Mouse (Mus musculus) liver, embryonic 13.5 days (tissue): ENCODE measurements around the gene Olfr248. TPM values are rescaled to one million over a fixed set of nuclear protein-coding genes. Genes with fewer than 3 reads are reported as not detected.
"Not testable (repeated sequence)": the region's sequence is repeated elsewhere in the genome, so short reads cannot be mapped to it uniquely, and the experiment has no call there.

Experiments used
- ATAC-seq: fragments of 200-750 bp; cut with Nextera tagmentation; 2 replicates; pipeline ENCODE4 v1.8.0; 2017; ENCODE audit warnings: low read depth, mild to moderate bottlenecking, moderate number of reproducible peaks, moderate library complexity
- DNase-seq: peaks from one replicate; pipeline ENCODE4 v3.0.0; 2022
- H3K27ac ChIP-seq: fragments of 300-500 bp; sonication (generic); 2 replicates; pipeline ENCODE4 v1.5.1; 2015; ENCODE audit warnings: moderate library complexity, mild to moderate bottlenecking, inconsistent platforms
- H3K27me3 ChIP-seq: fragments of 300-500 bp; sonication (generic); 2 replicates; pipeline ENCODE4 v1.6.1; 2015; ENCODE audit warnings: mild to moderate bottlenecking, inconsistent platforms
- H3K36me3 ChIP-seq: fragments of 300-500 bp; sonication (generic); 2 replicates; pipeline ENCODE4 v1.6.1; 2015; ENCODE audit warnings: mild to moderate bottlenecking, inconsistent platforms
- H3K4me1 ChIP-seq: fragments of 300-500 bp; sonication (generic); replicated peaks from 2 replicates; pipeline ENCODE4 v1.6.1; 2015; ENCODE audit warnings: inconsistent platforms
- H3K4me2 ChIP-seq: fragments of 300-500 bp; sonication (generic); 2 replicates; pipeline ENCODE4 v1.6.1; 2015; ENCODE audit warnings: inconsistent platforms, mild to moderate bottlenecking, moderate library complexity
- H3K4me3 ChIP-seq: fragments of 300-500 bp; sonication (generic); replicated peaks from 2 replicates; pipeline ENCODE4 v1.5.1; 2015; ENCODE audit warnings: mild to moderate bottlenecking, inconsistent platforms
- H3K9ac ChIP-seq: fragments of 300-500 bp; sonication (generic); 2 replicates; pipeline ENCODE4 v1.6.1; 2015; ENCODE audit warnings: mild to moderate bottlenecking, inconsistent platforms
- H3K9me3 ChIP-seq: fragments of 300-500 bp; sonication (generic); replicated peaks from 2 replicates; pipeline ENCODE4 v1.6.1; 2016; ENCODE audit warnings: inconsistent platforms
- WGBS: fragments of 180-500 bp; shearing (Covaris S2); methylation state at CpG from one replicate; pipeline ENCODE4 v1.1.7; 2015; ENCODE audit not compliant: insufficient replicate concordance; 5-methylcytosine and 5-hydroxymethylcytosine counted together
- polyA plus RNA-seq: library from polyadenylated mRNA; unstranded; fragments of >200 nt; fragmentation: Nextera tagmentation; extraction: Ambion mirVana; gene quantifications from 2 replicates; pipeline ENCODE4 v1.2.1, GENCODE M21; 2015

The Olfr248 gene
- not detected in 2 replicates for polyA plus RNA-seq

GRCm38 (mm10) chr1:174390746-174391145 lies at the start of gene Olfr248:
Olfr248 (plus strand) TSS chr1:174391046.
- H3K4me1 ChIP-seq: no peaks in the 10 kb centered on the region
- H3K27ac ChIP-seq: no peak within 1 kb of the TSS
- H3K4me2 ChIP-seq: no peak within 1 kb of the TSS
- H3K36me3 ChIP-seq: no peaks in the 10 kb centered on the region
- ATAC-seq (no peak), DNase-seq (no peak)
- H3K9me3 ChIP-seq: no peaks in the 10 kb centered on the region
- no peaks in the 10 kb centered on the region for H3K27me3 ChIP-seq
- whole genome bisulfite sequencing: 76% methylated on average over 2 of the region's 2 CpGs
- no peak within 1 kb of the TSS for H3K4me3 ChIP-seq
- no peak within 1 kb of the TSS for H3K9ac ChIP-seq

- not testable (repeated sequence) for H3K4me2 ChIP-seq, DNase-seq, H3K4me1 ChIP-seq, ATAC-seq, H3K27ac ChIP-seq, H3K9ac ChIP-seq, H3K27me3 ChIP-seq, H3K9me3 ChIP-seq, H3K36me3 ChIP-seq, H3K4me3 ChIP-seq
- WGBS: 16% methylated on average over 1 of the region's 1 CpGs
Measured at GRCm38 (mm10) chr1:174353636-174354035, 37.2 kb upstream of the Olfr248 start.

GRCm38 (mm10) chr1:174354640-174355039 lies 36.2 kb upstream of the Olfr248 start:
- 28% methylated on average over 5 of the region's 5 CpGs for WGBS
- no peak overlapping the region for H3K4me2 ChIP-seq
- no peak overlapping the region for H3K9ac ChIP-seq
- no peak overlapping the region for H3K27ac ChIP-seq
- H3K4me1 ChIP-seq: no peaks in the 10 kb centered on the region
- H3K9me3 ChIP-seq: no peaks in the 10 kb centered on the region
- DNase-seq (no peak), ATAC-seq (no peak)
- no peaks in the 10 kb centered on the region for H3K36me3 ChIP-seq
- no peaks in the 10 kb centered on the region for H3K27me3 ChIP-seq
- H3K4me3 ChIP-seq: no peak overlapping the region

GRCm38 (mm10) chr1:174364882-174365451 lies 25.9 kb upstream of the Olfr248 start, which contains the start of gene Olfr417:
Olfr417 (plus strand) TSS chr1:174365122.
- ATAC-seq (peak; percentile 61), DNase-seq (no peak)
- H3K27me3 ChIP-seq: no peaks in the 10 kb centered on the region
- no peaks in the 10 kb centered on the region for H3K9me3 ChIP-seq
- no peak within 1 kb of the TSS for H3K27ac ChIP-seq
- WGBS: 25% methylated on average over 2 of the region's 2 CpGs
- no peaks in the 10 kb centered on the region for H3K4me1 ChIP-seq
- no peak within 1 kb of the TSS for H3K4me3 ChIP-seq
- no peaks in the 10 kb centered on the region for H3K36me3 ChIP-seq
- no peak within 1 kb of the TSS for H3K4me2 ChIP-seq
- no peak within 1 kb of the TSS for H3K9ac ChIP-seq

GRCm38 (mm10) chr1:174373799-174374198 lies 17.0 kb upstream of the Olfr248 start:
- H3K27me3 ChIP-seq: no peaks in the 10 kb centered on the region
- no peak for DNase-seq
- H3K4me1 ChIP-seq: no peaks in the 10 kb centered on the region
- no peak overlapping the region for H3K9ac ChIP-seq
- WGBS: 60% methylated on average over 3 of the region's 3 CpGs
- no peak overlapping the region for H3K4me3 ChIP-seq
- H3K9me3 ChIP-seq: no peaks in the 10 kb centered on the region
- H3K27ac ChIP-seq: no peak overlapping the region
- H3K4me2 ChIP-seq: no peak overlapping the region
- peak; percentile 20; the same call in 1 of the 2 replicates for ATAC-seq
- no peaks in the 10 kb centered on the region for H3K36me3 ChIP-seq

- Histone ChIP-seq H3K4me2 (no peak overlapping the region), H3K4me3 (no peak overlapping the region), H3K4me1 (peaks cover 28% of the 10 kb centered on the region), H3K9ac (no peak overlapping the region), H3K27ac (no peak overlapping the region), H3K9me3 (no peaks in the 10 kb centered on the region), H3K36me3 (no peaks in the 10 kb centered on the region), H3K27me3 (no peaks in the 10 kb centered on the region)
- WGBS: 21% methylated on average over 4 of the region's 4 CpGs
- ATAC-seq (peak; percentile 64), DNase-seq (no peak)
Measured at GRCm38 (mm10) chr1:174422959-174423358, 32.1 kb downstream of the Olfr248 start.

GRCm38 (mm10) chr1:174423764-174424163 lies 32.9 kb downstream of the Olfr248 start, which contains the start of gene Olfr414:
Olfr414 (plus strand) TSS chr1:174424064.
- ATAC-seq: no peak
- WGBS: 54% methylated on average over 1 of the region's 1 CpGs

GRCm38 (mm10) chr1:174426180-174426986 lies 35.5 kb downstream of the Olfr248 start:
- Histone ChIP-seq H3K27me3 (no peaks in the 10 kb centered on the region), H3K9me3 (no peaks in the 10 kb centered on the region), H3K4me1 (peaks cover 36% of the 10 kb centered on the region), H3K4me2 (peak overlapping the region; percentile 4), H3K4me3 (no peak overlapping the region), H3K36me3 (no peaks in the 10 kb centered on the region), H3K27ac (peak overlapping the region; percentile 51), H3K9ac (no peak overlapping the region)
- peak; percentile 31 for DNase-seq
- WGBS: 18% methylated on average over 3 of the region's 3 CpGs
- ATAC-seq: peak; percentile 87

More at GRCm38 (mm10) chr1:174423764-174424163, 32.9 kb downstream of the Olfr248 start, which contains the start of gene Olfr414:
- H3K4me3 ChIP-seq: no peak within 1 kb of the TSS
- no peak within 1 kb of the TSS for H3K4me2 ChIP-seq
- H3K9me3 ChIP-seq: no peaks in the 10 kb centered on the region
- DNase-seq: no peak
- peaks cover 32% of the 10 kb centered on the region for H3K4me1 ChIP-seq
- no peaks in the 10 kb centered on the region for H3K36me3 ChIP-seq
- H3K9ac ChIP-seq: no peak within 1 kb of the TSS
- no peaks in the 10 kb centered on the region for H3K27me3 ChIP-seq
- H3K27ac ChIP-seq: no peak within 1 kb of the TSS

GRCm38 (mm10) chr1:174427402-174427801 lies 36.6 kb downstream of the Olfr248 start:
- no peak for ATAC-seq
- DNase-seq: no peak
- no peak overlapping the region for H3K4me3 ChIP-seq
- WGBS: 56% methylated on average over 1 of the region's 1 CpGs
- H3K27me3 ChIP-seq: no peaks in the 10 kb centered on the region
- H3K4me2 ChIP-seq: no peak overlapping the region
- no peaks in the 10 kb centered on the region for H3K9me3 ChIP-seq
- H3K9ac ChIP-seq: no peak overlapping the region
- no peaks in the 10 kb centered on the region for H3K36me3 ChIP-seq
- no peak overlapping the region for H3K27ac ChIP-seq
- H3K4me1 ChIP-seq: peaks cover 36% of the 10 kb centered on the region

- Histone ChIP-seq H3K27ac (no peak overlapping the region), H3K4me1 (peaks cover 31% of the 10 kb centered on the region), H3K9me3 (no peaks in the 10 kb centered on the region), H3K36me3 (no peaks in the 10 kb centered on the region), H3K4me3 (no peak overlapping the region), H3K9ac (no peak overlapping the region), H3K27me3 (no peaks in the 10 kb centered on the region), H3K4me2 (no peak overlapping the region)
- 31% methylated on average over 2 of the region's 2 CpGs for WGBS
- peak; percentile 76 for ATAC-seq
- DNase-seq: no peak
Measured at GRCm38 (mm10) chr1:174428407-174428806, 37.6 kb downstream of the Olfr248 start.

GRCm38 (mm10) chr1:174434121-174434520 lies 43.3 kb downstream of the Olfr248 start:
- Histone ChIP-seq H3K4me3 (no peak overlapping the region), H3K27ac (no peak overlapping the region), H3K9ac (no peak overlapping the region), H3K4me1 (0 out of 2 replicates have a peak, but pooled peaks cover under 1% of the 10 kb centered on the region), H3K9me3 (no peaks in the 10 kb centered on the region), H3K4me2 (no peak overlapping the region), H3K27me3 (no peaks in the 10 kb centered on the region), H3K36me3 (no peaks in the 10 kb centered on the region)
- ATAC-seq (no peak), DNase-seq (no peak)
- WGBS: 25% methylated on average over 1 of the region's 1 CpGs
